Mouse (Mus musculus): ENCODE measurements around the gene Snap23. TPM values are rescaled to one million over a fixed set of nuclear protein-coding genes. Genes with fewer than 3 reads are reported as not detected.

Gene Snap23
- polyA plus RNA-seq, 1 experiment from 2014 or later: 56.4 TPM

DNA sequence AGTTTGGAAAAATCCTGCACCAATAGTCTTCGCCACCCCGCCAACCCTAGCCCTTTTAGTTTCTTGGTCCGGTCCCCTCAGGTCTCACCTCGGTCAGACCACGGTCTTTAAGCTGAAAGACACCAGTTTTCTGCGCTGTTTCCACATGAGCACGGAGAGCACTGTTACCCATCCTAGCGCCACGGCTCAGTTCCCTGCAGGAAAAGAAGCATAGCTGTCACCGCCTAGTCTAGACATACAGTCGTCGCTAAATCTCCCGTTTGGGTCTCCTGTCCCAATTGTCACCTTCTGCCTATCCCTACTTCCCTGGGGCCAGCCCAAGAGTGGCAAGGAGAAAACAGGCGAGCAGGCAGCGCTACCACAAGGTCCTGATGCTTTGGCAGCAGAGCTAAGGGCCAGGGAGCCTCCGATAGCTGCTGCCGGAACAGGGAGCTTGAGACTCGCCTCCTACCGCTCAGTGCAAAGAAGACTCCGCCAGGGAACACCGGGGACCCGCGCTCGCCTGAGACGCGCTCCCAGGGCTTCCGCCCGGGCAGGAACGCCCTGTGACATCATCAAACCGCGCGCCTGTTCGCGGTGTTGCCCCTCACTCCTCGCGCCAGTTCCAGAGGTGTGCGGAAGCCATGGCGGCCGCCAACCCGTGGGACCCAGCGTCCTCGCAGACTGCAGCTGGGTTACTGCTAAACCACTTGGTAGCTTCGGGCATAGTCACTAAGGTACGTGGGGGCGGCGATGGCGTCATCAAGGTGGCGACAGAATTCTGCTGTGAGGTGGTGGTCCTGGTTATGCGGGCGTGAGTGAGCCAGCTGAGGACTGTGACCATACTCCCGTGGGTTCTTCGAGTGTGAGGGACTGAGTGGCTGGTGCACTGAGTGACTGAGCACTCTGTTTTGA lies 41.6 kb downstream of the Snap23 start, which contains the start of the genes Haus2 and Lrrc57:
Gene Haus2, plus strand, starts transcription at position 554 of the 894 bp plus-strand sequence.
Gene Lrrc57, minus strand, starts transcription at position 691 of the 894 bp plus-strand sequence.
- Histone ChIP-seq H3K4me1 (ENCODE audit: control insufficient read depth, insufficient read depth, low read length) (peaks cover 7% of the 10 kb centered on the region), H3K4me2 (ENCODE audit: low read depth, low read length) (peak within 1 kb of the TSS; percentile 93), H3K27ac (ENCODE audit: low read length) (peak within 1 kb of the TSS; percentile 94), H3K36me3 (ENCODE audit: control insufficient read depth, insufficient read depth, low read length) (peaks cover 6% of the 10 kb centered on the region; the same call in 1 of the 2 replicates), H3K9me3 (replicated peaks; ENCODE audit: control insufficient read depth, low read length) (no peaks in the 10 kb centered on the region), H3K9ac (ENCODE audit: low read length) (peak within 1 kb of the TSS; percentile 94), H3K27me3 (ENCODE audit: control insufficient read depth, insufficient read depth, low read length) (no peaks in the 10 kb centered on the region), H3K4me3 (replicated peaks; ENCODE audit: low read length) (peak within 1 kb of the TSS; percentile 95)
- under 1% methylated on average over 52 of the region's 52 CpGs for WGBS
- peak; percentile 97 for ATAC-seq (ENCODE audit: insufficient read depth, low FRiP score)

DNA sequence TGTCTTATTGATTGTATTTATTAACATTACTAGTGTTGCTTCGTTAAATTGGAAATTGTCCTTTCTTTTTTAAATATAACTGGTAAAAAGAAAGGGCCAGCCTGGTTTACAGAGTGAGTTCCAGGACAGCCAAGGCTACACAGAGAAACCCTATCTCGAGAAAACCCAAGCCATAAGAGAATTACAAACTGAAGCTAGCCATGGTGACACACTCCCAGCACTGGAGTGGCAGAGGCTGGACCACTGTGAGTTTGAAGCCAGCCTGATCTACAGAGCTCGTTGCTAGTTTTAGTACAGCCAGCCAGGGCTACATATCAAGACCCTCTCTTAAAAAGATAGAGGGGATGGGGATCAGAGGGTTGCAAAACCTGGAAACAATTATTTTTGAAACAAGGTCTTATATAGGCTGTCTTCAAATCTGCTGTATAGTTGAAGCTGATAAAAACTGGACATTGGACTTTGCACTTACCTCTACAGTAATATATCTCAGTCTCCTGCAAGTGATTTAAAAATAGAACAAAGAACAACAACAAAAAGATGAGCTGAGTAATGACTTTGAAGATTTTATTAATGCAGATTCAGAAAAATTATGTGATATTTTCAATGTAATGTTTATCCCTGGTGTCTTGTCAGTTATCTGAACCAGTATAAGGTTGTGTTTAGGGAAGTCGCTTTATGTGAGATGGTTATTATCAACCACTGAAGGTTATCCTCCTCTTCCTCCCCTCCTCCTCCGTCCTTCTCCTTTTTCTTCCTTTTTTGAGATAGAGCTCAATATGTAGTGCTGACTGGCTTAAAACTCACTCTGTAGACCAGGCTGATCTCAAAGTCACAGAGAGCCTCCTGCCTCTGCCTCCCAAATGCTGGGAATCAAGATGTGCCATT lies 49.0 kb downstream of the Snap23 start:
- H3K36me3 ChIP-seq (ENCODE audit: control insufficient read depth, insufficient read depth, low read length): peaks cover 23% of the 10 kb centered on the region
- 87% methylated on average over 5 of the region's 5 CpGs for WGBS
- H3K4me3 ChIP-seq (replicated peaks; ENCODE audit: low read length): no peak overlapping the region
- H3K27ac ChIP-seq (ENCODE audit: low read length): no peak overlapping the region
- H3K4me1 ChIP-seq (ENCODE audit: control insufficient read depth, insufficient read depth, low read length): no peaks in the 10 kb centered on the region
- H3K9ac ChIP-seq (ENCODE audit: low read length): no peak overlapping the region
- no peak for ATAC-seq (ENCODE audit: insufficient read depth, low FRiP score)
- H3K27me3 ChIP-seq (ENCODE audit: control insufficient read depth, insufficient read depth, low read length): no peaks in the 10 kb centered on the region
- H3K9me3 ChIP-seq (replicated peaks; ENCODE audit: control insufficient read depth, low read length): no peaks in the 10 kb centered on the region
- H3K4me2 ChIP-seq (ENCODE audit: low read depth, low read length): no peak overlapping the region

DNA sequence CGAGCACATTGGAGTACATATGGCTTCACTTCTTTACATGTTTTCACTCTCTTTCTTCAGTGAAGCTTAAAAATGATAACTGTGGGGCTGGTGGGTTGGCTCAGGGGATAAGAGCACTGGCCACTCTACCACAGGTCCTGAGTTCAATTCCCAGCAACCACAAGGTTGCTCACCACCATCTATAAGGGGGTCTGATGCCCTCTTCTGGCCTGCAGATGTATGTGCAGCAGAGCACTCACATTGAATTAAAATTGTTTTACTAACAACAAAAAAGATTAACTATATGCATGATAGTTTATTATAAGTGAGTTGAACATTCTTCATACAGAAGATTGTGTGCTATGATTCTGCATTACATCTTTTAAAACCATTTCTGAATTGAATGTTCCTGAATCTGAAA lies 52.1 kb downstream of the Snap23 start:
- H3K4me3 ChIP-seq (replicated peaks; ENCODE audit: low read length): no peak overlapping the region
- 96% methylated on average over 1 of the region's 1 CpGs for WGBS

DNA sequence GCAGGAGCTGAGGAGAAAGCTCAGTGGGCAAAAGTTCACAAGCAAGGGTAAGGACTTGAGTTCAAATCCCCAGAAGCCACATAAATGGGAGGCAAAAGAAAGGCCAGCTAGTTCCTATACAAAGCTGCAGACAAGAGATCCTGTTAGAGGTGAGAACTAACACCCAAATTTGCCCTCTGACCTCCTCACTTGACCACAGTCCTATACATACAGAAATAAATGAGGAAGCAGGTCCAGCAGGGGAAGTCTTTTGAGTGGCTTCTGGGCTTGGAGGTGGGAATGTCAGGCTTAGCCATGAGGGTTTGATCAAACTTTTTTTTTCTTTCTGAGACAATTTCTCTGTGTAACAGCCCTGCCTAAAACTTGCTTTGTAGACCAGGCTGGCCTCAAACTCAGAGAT lies 55.4 kb downstream of the Snap23 start:
- no peaks in the 10 kb centered on the region for H3K4me1 ChIP-seq (ENCODE audit: control insufficient read depth, insufficient read depth, low read length)
- H3K4me2 ChIP-seq (ENCODE audit: low read depth, low read length): no peak overlapping the region
- peaks cover 12% of the 10 kb centered on the region for H3K36me3 ChIP-seq (ENCODE audit: control insufficient read depth, insufficient read depth, low read length)
- no peak overlapping the region for H3K4me3 ChIP-seq (replicated peaks; ENCODE audit: low read length)
- no peak overlapping the region for H3K27ac ChIP-seq (ENCODE audit: low read length)
- H3K27me3 ChIP-seq (ENCODE audit: control insufficient read depth, insufficient read depth, low read length): no peaks in the 10 kb centered on the region
- no peaks in the 10 kb centered on the region for H3K9me3 ChIP-seq (replicated peaks; ENCODE audit: control insufficient read depth, low read length)
- no peak for ATAC-seq (ENCODE audit: insufficient read depth, low FRiP score)
- H3K9ac ChIP-seq (ENCODE audit: low read length): no peak overlapping the region

More for the DNA sequence above, 52.1 kb downstream of the Snap23 start:
- Histone ChIP-seq H3K27ac (ENCODE audit: low read length) (no peak overlapping the region), H3K4me1 (ENCODE audit: control insufficient read depth, insufficient read depth, low read length) (no peaks in the 10 kb centered on the region), H3K36me3 (ENCODE audit: control insufficient read depth, insufficient read depth, low read length) (peaks cover 18% of the 10 kb centered on the region), H3K9ac (ENCODE audit: low read length) (no peak overlapping the region), H3K9me3 (replicated peaks; ENCODE audit: control insufficient read depth, low read length) (no peaks in the 10 kb centered on the region), H3K27me3 (ENCODE audit: control insufficient read depth, insufficient read depth, low read length) (no peaks in the 10 kb centered on the region), H3K4me2 (ENCODE audit: low read depth, low read length) (no peak overlapping the region)
- no peak for ATAC-seq (ENCODE audit: insufficient read depth, low FRiP score)

DNA sequence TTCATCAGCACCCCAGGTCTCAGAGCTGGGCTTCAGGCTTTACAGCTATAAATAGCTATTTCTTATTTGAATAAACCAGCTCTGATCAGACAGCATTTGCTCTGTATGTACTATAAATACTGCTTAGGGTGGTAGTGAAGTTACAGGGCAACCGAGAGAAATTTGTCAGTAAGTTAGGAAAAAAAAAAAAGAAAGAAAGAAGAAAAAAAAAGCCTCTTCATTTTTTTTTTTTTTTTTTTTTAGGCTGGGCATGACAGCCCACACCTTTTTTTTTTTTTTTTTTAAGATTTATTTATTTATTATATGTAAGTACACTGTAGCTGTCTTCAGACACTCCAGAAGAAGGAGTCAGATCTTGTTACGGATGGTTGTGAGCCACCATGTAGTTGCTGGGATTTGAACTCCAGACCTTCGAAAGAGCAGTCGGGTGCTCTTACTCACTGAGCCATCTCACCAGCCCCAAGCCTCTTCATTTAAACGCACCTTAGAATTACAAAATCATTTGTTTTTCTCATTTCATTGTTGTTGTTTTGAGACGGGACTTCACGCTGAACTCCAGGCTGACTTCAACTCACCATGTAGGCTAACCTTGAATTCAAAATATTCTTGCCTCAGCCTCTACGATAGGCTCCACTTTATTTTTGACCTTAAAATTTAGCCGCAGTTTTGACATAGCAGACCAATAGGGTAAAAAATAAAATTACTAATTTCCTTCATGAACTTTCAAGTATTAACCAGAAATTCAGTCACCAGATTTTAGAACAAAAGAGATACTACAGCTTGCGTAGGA lies 60.8 kb downstream of the Snap23 start:
- H3K4me2 ChIP-seq (ENCODE audit: low read depth, low read length): peak overlapping the region; percentile 56
- ATAC-seq (ENCODE audit: insufficient read depth, low FRiP score): peak; percentile 12; the same call in 1 of the 2 replicates
- peaks cover 7% of the 10 kb centered on the region; the same call in 1 of the 2 replicates for H3K4me1 ChIP-seq (ENCODE audit: control insufficient read depth, insufficient read depth, low read length)
- 27% methylated on average over 10 of the region's 10 CpGs for WGBS
- H3K36me3 ChIP-seq (ENCODE audit: control insufficient read depth, insufficient read depth, low read length): no peaks in the 10 kb centered on the region
- H3K4me3 ChIP-seq (replicated peaks; ENCODE audit: low read length): peak overlapping the region; percentile 56
- H3K9me3 ChIP-seq (replicated peaks; ENCODE audit: control insufficient read depth, low read length): no peaks in the 10 kb centered on the region
- H3K9ac ChIP-seq (ENCODE audit: low read length): no peak overlapping the region
- H3K27ac ChIP-seq (ENCODE audit: low read length): no peak overlapping the region
- no peaks in the 10 kb centered on the region for H3K27me3 ChIP-seq (ENCODE audit: control insufficient read depth, insufficient read depth, low read length)

DNA sequence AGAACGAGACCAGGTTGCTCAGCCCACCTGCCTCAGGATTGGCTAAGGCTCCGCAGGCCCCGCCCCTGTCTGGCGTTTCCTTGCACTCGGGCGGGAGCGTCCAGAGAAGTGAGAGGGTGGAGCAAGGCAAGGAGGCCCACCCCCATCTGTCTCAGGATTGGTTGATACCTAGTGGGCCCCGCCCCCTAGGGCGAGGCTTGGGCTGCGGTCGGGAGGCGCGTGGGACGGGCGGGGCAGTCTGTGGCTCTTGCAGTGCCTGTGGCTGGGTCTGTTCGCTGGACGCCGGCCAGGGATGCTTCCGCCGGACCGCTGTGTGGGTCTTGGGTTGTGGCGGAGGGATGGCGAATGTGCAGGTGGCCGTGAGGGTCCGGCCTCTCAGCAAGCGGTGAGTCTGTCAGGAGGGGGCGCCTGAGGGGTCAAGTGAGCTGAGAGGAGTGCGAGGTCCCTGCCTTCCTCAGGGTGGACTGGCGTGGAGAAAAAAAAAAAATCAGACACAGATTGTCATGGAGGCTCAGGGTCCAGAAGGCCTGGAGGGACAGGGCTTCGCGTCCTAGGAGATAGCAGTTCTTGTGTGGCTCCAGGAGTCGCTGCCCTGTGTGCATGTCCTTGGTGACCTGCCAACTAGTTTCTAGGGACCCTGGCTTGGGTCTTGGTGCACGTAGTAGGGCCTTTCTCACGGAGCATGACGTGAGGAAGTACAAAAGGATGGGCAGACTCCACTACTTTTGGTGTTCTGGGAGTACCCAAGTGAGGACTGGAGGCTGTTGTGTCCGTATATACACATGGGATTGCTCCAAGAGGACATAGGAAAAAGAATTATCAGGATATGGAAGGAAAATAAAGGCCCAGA lies 61.6 kb downstream of the Snap23 start, which contains the start of gene Stard9:
Gene Stard9, plus strand, starts transcription at position 236 of the 850 bp plus-strand sequence.
- Histone ChIP-seq H3K9ac (ENCODE audit: low read length) (peak within 1 kb of the TSS; percentile 69), H3K27me3 (ENCODE audit: control insufficient read depth, insufficient read depth, low read length) (no peaks in the 10 kb centered on the region), H3K9me3 (replicated peaks; ENCODE audit: control insufficient read depth, low read length) (no peaks in the 10 kb centered on the region), H3K4me3 (replicated peaks; ENCODE audit: low read length) (peak within 1 kb of the TSS; percentile 56), H3K27ac (ENCODE audit: low read length) (peak within 1 kb of the TSS; percentile 8; the same call in 1 of the 2 replicates), H3K36me3 (ENCODE audit: control insufficient read depth, insufficient read depth, low read length) (no peaks in the 10 kb centered on the region), H3K4me2 (ENCODE audit: low read depth, low read length) (peak within 1 kb of the TSS; percentile 56), H3K4me1 (ENCODE audit: control insufficient read depth, insufficient read depth, low read length) (peaks cover 7% of the 10 kb centered on the region; the same call in 1 of the 2 replicates)
- ATAC-seq (ENCODE audit: insufficient read depth, low FRiP score): peak; percentile 100
- whole genome bisulfite sequencing: 1% methylated on average over 36 of the region's 36 CpGs

DNA sequence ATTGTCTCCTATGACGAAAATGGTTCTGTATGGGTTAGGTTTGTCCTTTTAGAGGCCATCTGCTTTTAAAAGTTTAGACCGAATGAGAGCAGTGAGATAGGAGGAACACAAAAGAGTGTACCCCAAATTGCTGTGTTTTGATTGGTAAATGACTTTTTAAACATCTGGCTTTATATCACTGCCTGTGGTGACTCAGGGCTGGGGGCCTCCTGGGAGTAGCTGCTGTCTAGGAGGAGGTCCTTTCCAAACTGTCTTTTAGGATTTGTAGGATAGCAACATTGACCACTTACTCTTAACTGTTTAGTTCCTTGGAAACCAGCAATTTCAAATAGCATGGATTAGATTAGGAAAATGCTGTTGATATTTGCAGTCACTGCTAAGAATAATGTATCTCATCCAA lies 62.8 kb downstream of the Snap23 start:
- Histone ChIP-seq H3K9ac (ENCODE audit: low read length) (no peak overlapping the region), H3K4me2 (ENCODE audit: low read depth, low read length) (peak overlapping the region; percentile 53), H3K9me3 (replicated peaks; ENCODE audit: control insufficient read depth, low read length) (no peaks in the 10 kb centered on the region), H3K4me1 (ENCODE audit: control insufficient read depth, insufficient read depth, low read length) (peaks cover 7% of the 10 kb centered on the region; the same call in 1 of the 2 replicates), H3K4me3 (replicated peaks; ENCODE audit: low read length) (peak overlapping the region; percentile 2; the same call in 1 of the 2 replicates), H3K36me3 (ENCODE audit: control insufficient read depth, insufficient read depth, low read length) (no peaks in the 10 kb centered on the region), H3K27ac (ENCODE audit: low read length) (no peak overlapping the region), H3K27me3 (ENCODE audit: control insufficient read depth, insufficient read depth, low read length) (no peaks in the 10 kb centered on the region)
- no peak for ATAC-seq (ENCODE audit: insufficient read depth, low FRiP score)
- WGBS: 74% methylated on average over 2 of the region's 2 CpGs

Data from stomach, embryonic 16.5 days (tissue).